ENCODE assay signal across 9 mouse cellular contexts in genomic region chr6:145047445-145047857, GRCm38 (mm10). TPM values are rescaled to one million over a fixed set of nuclear protein-coding genes. Genes with fewer than 3 reads are reported as not detected.
DNase-seq lines count a peak whose midpoint lies in the region; ATAC-seq and TF ChIP-seq lines count a peak whose summit lies in the region.
"Had no signal": no experiment of that assay in that cellular context is flagged by ENCODE, and none has a peak within 500 bp of the region (broad histone marks: within the 10 kb centered on the region; RNA-seq: fewer than 3 reads in every experiment).

No protein-coding gene starts in this region.

- H3K9ac ChIP-seq in heart, embryonic 12.5 days = peak overlapping the region; percentile 71
- H3K9ac ChIP-seq in neural tube, embryonic 13.5 days = peak overlapping the region; percentile 80

- H3K27ac ChIP-seq in heart, embryonic 12.5 days (ENCODE audit: poor library complexity, severe bottlenecking) = no peak overlapping the region
- H3K27ac ChIP-seq in neural tube, embryonic 13.5 days (replicated peaks) = peak overlapping the region; percentile 79
- H3K27ac ChIP-seq in kidney, adult 2 months (ENCODE audit: insufficient read depth, low read depth, low read length) = no peak overlapping the region

- TF ChIP-seq POLR2A in kidney, adult 2 months (IDR thresholded peaks at IDR 0.05; ENCODE audit: low read depth, low read length) = no peak

- H3K4me3 ChIP-seq in heart, embryonic 12.5 days = peak overlapping the region; percentile 64
- H3K4me3 ChIP-seq in neural tube, embryonic 13.5 days = peak overlapping the region; percentile 61
- no peak overlapping the region for H3K4me3 ChIP-seq in kidney, adult 2 months (ENCODE audit: insufficient read depth, low read depth, low read length)
- H3K4me3 ChIP-seq: erythroblast, embryonic 14.5 days had no signal

- H3K4me1 ChIP-seq in heart, embryonic 12.5 days (replicated peaks) = peaks cover 24% of the 10 kb centered on the region; the same call in 1 of the 2 replicates
- peaks cover 39% of the 10 kb centered on the region for H3K4me1 ChIP-seq in neural tube, embryonic 13.5 days (replicated peaks)
- no peaks in the 10 kb centered on the region for H3K4me1 ChIP-seq in kidney, adult 2 months (ENCODE audit: control insufficient read depth, insufficient read depth, low read length)

- no peak for TF ChIP-seq CTCF in kidney, adult 2 months (conservative IDR thresholded peaks at IDR 0.05; ENCODE audit: insufficient read depth, insufficient read length, low read depth, low read length)

- H3K36me3 ChIP-seq in heart, embryonic 12.5 days = no peaks in the 10 kb centered on the region
- no peaks in the 10 kb centered on the region for H3K36me3 ChIP-seq in neural tube, embryonic 13.5 days
- no peaks in the 10 kb centered on the region for H3K36me3 ChIP-seq in kidney, adult 2 months (ENCODE audit: control insufficient read depth, insufficient read depth, low read length)

- H3K27me3 ChIP-seq in heart, embryonic 12.5 days (replicated peaks) = peaks cover 21% of the 10 kb centered on the region
- H3K27me3 ChIP-seq in neural tube, embryonic 13.5 days = no peaks in the 10 kb centered on the region
- no peaks in the 10 kb centered on the region for H3K27me3 ChIP-seq in kidney, adult 2 months (replicated peaks; ENCODE audit: control insufficient read depth, insufficient read depth, low read length)

- 0 out of 2 replicates have a peak, but pooled peaks have one; percentile 47 for ATAC-seq in heart, embryonic 12.5 days (ENCODE audit: insufficient number of reproducible peaks, low FRiP score)
- peak; percentile 55; the same call in 1 of the 2 replicates for ATAC-seq in neural tube, embryonic 13.5 days (ENCODE audit: low read depth)

- 1% methylated on average over 15 of the region's 15 CpGs for WGBS in heart, embryonic 12.5 days
- 8% methylated on average over 15 of the region's 15 CpGs for WGBS in neural tube, embryonic 13.5 days
- 31% methylated on average over 15 of the region's 15 CpGs for WGBS in kidney, adult 2 months

- H3K9me3 ChIP-seq in heart, embryonic 12.5 days (replicated peaks) = no peaks in the 10 kb centered on the region
- H3K9me3 ChIP-seq in neural tube, embryonic 13.5 days = no peaks in the 10 kb centered on the region

- H3K4me2 ChIP-seq in heart, embryonic 12.5 days = peak overlapping the region; percentile 100
- H3K4me2 ChIP-seq in neural tube, embryonic 13.5 days = peak overlapping the region; percentile 76

- DNase-seq in cerebellum, adult 18-20 months = peak; percentile 20 to 28
- DNase-seq in cerebellum, adult 11 months = no peak
- DNase-seq in cerebellum, postnatal 25 days = peak; percentile 55 to 66
- DNase-seq in left cerebral cortex, adult 8-10 months (ENCODE audit: low spot score in 2 of 2) = peak; percentile 31 to 54
- no peak for DNase-seq in thymus, adult 18-20 months
- no peak for DNase-seq in kidney, adult 2 months

RNA-seq across cellular contexts. Expression of gene Bcat1, which starts 28.5 kb away (rescaled TPM):
- polyA plus RNA-seq in heart, embryonic 12.5 days (2016; fragmentation: Nextera tagmentation; extraction: Ambion mirVana) = 11.1 and 11.2 TPM in 2 replicates
- 10 to 100 TPM; 92.3 to 98.0 (median 95.9) TPM for total RNA-seq in left cerebral cortex, adult 8-10 months (2022)
- 88.7 and 99.2 TPM in 2 replicates for polyA plus RNA-seq in neural tube, embryonic 13.5 days (2015; fragmentation: Nextera tagmentation; extraction: Ambion mirVana)
- polyA plus RNA-seq in kidney, adult 2 months (2012; rRNA removed) = 10.0 and 10.2 TPM in 2 replicates
- polyA plus RNA-seq: erythroblast, embryonic 14.5 days had no signal

Comparison
In these comparisons a context has a peak if more than half of its experiments do, and no peak if none do; other contexts are left out.
1. DNase-seq: peak in cerebellum, adult 18-20 months (2 of 2), cerebellum, postnatal 25 days (2 of 2) and left cerebral cortex, adult 8-10 months (2 of 2); none in cerebellum, adult 11 months (single experiment), thymus, adult 18-20 months (0 of 2) and kidney, adult 2 months (single experiment).